Mouse (Mus musculus) right cerebral cortex, postnatal 10 days (tissue): Measurements from ENCODE around the gene Gm4201.
"Not testable (repeated sequence)": the region's sequence is repeated elsewhere in the genome, so short reads cannot be mapped to it uniquely, and the experiment has no call there.

ENCODE experiments used
- DNase-seq, 2 experiments: peaks; one replicate each; pipeline ENCODE4 v3.0.0; 2021; ENCODE audit warnings: low spot score in 2 of 2

Gene Gm4201

DNA sequence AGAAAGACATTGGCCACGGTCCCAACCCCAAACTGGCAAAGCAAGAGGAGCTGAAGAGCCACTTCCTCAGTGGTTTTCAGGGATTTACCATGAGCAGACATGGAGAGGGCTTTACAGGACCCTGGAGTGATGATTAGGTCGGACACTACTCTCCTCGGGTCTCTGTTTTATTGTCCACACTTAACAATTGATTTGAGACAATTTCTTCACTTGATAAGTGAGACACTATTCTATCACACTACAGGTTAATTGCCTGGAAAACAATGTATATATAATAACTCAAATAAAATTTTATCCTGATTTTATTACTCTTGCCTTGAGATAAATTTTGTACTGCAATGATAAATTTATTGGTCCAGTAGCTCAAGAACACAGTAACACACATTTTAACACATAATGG lies at the start of gene Gm4201:
Gene Gm4201 (minus strand): TSS at position 101 of the 400 bp plus-strand sequence.
- DNase-seq = not testable (repeated sequence)

DNA sequence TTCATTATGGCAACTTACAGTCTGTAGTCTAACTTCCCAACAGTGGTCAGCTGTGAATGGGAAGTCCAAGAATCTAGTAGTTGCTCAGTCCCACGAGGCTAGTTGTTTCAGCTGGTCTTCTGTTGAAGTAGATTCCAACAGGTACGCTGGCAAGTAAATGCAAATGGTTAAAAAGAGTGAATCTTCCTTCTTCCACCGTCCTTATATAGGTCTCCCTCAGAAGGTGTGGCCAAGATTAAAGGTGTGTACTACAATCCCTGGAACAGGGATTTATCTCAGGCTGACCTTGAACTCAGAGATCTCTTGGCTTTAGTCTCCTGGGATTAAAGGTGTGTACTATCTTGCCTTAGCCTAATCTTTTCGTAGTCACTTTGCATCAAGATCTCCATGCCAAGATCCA lies 22.9 kb upstream of the Gm4201 start, which contains the start of gene Gm4565:
Gene Gm4565 (minus strand): TSS at position 101 of the 400 bp plus-strand sequence.
- DNase-seq = not testable (repeated sequence)

DNA sequence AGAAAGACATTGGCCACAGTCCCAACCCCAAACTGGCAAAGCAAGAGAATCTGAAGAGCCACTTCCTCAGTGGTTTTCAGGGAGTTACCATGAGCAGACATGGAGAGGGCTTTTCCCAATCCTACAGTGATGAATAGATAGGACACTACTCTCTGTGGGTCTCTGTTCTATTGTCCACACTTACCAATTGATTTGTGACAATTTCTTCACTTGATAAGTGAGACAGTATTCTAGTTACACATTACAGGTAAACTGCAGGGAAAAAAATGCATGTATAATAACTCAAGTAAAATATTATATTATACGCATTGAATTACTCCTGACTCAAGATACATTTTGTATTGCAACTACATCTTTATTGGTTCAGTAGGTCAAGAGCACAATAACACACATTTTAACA lies 30.4 kb downstream of the Gm4201 start, which contains the start of gene Gm8677:
Gene Gm8677 (minus strand): TSS at position 101 of the 400 bp plus-strand sequence.
- not testable (repeated sequence) for DNase-seq

DNA sequence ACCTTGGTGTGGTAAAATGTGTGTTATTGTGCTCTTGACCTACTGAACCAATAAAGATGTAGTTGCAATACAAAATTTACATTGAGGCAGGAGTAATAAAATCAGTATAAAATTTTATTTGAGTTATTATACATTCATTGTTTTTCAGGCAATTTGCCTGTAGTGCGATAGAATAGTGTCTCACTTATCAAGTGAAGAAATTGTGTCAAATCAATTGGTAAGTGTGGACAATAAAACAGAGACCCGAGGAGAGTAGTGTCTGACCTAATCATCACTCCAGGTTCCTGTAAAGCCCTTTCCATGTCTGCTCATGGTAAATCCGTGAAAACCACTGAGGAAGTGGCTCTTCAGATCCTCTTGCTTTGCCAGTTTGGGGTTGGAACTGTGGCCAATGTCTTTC lies 42.5 kb downstream of the Gm4201 start, which contains the start of gene Vmn1r152:
Gene Vmn1r152 (plus strand): TSS at position 301 of the 400 bp plus-strand sequence.
- DNase-seq = not testable (repeated sequence)
